Mouse (Mus musculus): Measurements from ENCODE around the gene Gigyf2.

- TF ChIP-seq CTCF (IDR thresholded peaks at IDR 0.05; ENCODE audit: low read depth, low read length) (no peak), POLR2A (IDR thresholded peaks at IDR 0.05; ENCODE audit: borderline replicate concordance, low read depth, low read length) (no peak)
Observed at GRCm38 (mm10) chr1:87393444-87394195, 66.8 kb downstream of the Gigyf2 start.
